Mouse (Mus musculus) CD8-positive naive resting alpha-beta T cell, adult 2 months (primary cell): ENCODE data around the gene Add3.

Experiments
- DNase-seq, 2 experiments: peaks; one replicate each; pipeline ENCODE4 v3.0.0; 2022; ENCODE audit warnings: low read depth in 2 of 2, low spot score in 2 of 2

The Add3 gene

DNA sequence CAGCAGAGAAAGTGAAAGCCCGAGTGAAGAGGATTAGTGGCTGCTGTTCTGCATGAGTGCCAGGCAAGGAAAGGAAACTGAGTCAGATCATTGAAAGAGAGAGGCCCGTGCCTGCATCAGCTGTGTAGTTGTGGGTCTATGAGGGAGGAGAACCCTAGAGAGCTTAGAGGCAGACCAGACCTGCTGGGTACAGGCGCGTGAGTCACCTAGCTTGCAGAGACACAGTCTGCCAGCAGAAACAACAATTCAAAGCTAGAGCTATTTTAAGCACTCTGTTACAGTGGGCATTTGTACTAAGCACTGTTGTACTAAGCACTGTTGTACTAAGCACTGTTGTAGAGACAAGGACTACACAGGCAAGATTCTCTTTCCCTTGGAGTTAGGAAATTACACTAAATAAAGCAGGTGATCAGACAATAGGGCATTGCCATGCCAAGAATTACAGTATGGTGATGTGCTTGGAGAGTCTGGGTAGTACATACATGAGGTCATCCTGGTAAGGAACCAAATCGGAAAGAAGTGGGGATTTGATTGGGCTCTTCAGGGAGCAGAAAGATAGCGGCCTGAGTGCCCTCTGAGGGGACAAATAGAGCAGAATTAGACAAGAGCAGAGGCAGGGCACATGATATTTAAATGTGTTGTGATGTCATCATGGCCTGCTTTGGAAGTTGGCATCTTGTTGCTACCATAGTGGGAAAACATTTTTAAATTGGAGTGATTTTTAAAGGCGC lies 88.0 kb downstream of the Add3 start:
- DNase-seq, result no peak

DNA sequence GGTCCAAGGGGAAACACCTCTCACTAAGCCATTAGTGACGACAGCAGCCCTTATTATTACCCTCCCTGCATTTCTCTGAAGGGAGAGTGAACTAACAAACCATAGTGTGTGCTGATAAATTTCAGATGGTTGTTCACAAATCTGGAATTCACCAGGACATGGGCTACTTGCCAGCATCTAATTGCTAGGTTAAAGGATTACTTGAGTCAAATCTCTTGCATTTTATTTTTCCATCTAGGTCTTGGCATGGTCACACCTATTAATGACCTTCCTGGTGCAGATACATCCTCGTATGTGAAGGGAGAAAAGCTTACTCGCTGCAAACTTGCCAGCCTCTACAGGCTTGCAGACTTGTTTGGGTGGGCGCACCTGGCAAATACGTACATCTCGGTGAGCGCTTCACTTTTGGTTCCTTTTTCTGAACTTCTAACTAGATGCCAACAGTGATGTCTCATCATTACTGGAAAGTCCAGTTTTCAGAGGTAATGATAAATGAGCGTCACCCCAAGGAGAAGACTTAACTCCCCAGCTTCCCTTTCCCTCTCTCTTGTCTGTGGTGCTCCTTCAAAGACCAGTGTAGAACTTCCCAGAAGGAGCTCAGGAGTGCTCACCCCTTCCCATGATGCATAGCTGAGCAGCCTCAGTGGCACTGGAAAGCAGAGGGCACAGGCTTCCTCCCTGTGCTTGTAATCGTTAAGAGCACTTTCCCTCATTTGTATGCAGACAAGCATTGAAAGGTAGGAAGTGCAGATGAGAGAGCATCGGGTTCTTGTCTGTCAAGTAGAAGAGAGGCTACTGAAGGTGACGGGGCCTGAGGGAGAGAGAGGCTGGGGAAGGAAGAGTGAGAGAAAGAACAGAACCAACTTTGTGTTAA lies 90.9 kb downstream of the Add3 start:
- no peak for DNase-seq

DNA sequence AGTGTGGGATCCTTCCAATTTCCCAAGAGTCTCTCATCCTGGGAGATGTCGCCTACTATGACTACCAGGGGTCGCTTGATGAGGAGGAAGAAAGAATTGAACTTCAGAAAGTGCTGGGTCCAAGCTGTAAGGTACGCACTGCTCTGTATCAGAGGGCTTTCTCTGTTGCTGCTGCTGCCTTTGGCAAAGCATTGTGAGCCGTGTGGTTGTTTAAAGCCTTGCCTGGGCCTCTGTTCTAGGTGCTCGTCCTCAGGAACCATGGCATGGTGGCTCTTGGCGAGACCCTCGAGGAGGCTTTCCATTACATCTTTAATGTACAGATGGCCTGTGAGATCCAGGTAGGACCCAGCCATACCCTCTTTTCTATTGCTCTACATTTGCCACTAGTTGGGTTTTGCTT lies 93.3 kb downstream of the Add3 start:
- DNase-seq, result no peak

DNA sequence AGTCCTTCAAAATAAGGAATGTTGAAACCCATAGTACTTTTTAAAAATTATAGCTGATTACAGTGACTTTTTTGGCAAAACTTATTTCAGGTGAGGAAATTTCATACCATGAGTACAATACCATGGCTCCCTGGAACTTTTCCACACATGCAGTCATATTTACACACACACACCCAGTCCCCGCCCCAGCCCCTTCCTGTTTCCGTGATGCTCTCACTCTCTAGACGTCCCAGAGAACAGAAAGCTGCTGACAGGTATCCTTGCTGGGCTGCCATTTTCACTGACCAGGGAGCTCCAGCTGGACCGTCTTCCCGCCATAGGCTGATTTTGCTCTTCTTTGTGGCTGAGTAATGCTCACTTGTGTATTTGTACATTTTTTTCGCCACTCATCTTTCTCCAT lies 101.6 kb downstream of the Add3 start:
- no peak for DNase-seq

DNA sequence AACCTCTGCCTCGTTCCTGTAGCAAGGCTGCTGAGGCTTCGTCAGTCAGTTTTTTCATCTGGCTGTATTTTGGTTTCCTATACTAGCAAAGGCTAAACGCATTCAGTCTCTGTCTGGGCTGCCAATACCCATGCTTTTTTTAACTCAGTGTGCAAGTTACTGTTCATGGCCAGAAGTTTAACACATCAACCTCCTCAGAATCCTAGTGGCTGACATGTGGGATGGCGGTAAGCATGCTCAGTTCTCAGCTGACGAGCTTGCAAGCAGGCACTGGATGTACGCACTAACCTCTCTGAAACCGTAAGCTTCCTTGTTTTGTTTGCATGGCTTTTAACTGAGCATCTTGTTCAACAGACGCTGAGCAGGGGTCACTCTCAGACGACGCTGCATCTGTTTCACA lies 103.7 kb downstream of the Add3 start:
- no peak for DNase-seq

DNA sequence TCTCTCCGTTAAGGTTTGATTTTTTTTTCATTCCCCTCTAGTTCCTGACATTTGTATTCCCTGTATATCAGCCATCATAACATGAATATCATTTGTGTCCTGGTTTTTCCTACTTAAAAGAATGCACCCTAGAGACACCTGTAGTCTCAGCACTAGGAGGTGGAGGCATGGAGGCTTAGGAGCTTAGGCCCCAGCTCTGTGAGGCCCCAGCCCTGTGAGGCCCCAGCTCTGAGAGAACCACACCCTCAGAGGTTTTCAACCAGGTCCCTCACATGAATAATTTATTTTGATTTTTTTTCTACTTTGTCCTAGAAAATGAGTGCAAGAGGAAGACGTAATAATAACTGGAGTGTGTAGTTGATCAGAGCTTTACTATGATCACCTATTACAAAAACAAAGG lies 107.3 kb downstream of the Add3 start:
- no peak for DNase-seq

DNA sequence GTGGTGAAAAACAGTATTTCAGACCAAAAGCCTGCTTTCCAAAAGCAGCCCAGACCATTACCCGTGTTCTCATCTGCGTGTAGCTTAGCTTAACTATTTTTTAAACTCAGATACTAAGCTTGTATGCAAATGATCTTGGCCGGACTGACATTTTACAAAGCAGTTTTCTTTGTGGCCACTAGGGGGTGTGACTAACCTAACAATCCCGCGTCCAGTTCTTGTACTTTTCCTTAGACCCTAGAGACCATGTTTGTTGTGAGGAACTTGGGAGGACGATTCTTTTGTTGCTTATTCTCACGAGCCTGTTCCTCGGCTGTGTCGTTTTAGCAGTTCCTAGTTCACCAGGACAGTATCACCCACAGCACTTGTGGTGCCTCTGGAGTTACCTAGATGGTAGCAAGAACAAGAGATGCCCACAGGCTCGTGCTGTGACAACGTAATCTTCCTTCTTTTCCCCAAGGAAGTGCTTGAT lies 107.8 kb downstream of the Add3 start:
- DNase-seq, result peak in 1 of 2 experiments; percentile 53

DNA sequence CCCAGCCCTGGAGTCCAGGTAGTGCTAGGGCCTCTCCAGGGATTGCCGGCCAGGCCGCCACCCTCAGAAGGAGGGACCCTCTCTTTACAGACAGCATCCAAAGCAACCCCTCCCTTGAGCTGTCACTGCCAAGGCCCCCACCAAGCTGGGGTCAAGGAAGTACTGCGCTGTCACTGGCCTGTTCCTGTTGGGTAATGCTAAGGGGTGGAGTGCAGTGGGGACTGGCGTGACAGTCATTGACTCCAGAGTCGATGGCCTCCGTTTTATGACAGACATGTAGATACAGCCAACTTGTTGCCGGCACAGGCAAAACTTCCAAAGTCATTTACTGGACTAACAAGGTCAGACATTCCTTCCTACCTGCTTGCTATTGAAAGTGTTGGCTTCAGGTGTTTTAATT lies 110.8 kb downstream of the Add3 start:
- DNase-seq, result no peak

DNA sequence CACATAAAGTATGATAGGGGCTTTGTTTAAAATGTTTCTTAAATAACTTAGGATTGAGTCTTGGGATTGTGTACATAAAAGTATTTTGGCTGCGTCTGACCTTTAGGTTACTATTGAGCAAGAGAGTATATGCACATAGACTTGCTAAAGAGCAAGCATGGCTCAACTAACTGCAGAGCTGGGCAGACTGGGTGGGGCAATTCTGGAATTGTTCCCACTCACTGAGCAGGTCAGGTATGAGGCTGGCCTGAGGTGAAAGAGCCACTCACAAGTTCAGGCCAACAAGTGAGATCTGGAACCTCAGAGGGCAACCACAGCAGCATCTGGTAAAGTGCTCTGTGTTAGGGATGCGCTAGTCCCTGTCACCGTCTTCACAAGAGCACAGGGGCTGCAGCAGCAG lies 111.4 kb downstream of the Add3 start:
- DNase-seq, result no peak

DNA sequence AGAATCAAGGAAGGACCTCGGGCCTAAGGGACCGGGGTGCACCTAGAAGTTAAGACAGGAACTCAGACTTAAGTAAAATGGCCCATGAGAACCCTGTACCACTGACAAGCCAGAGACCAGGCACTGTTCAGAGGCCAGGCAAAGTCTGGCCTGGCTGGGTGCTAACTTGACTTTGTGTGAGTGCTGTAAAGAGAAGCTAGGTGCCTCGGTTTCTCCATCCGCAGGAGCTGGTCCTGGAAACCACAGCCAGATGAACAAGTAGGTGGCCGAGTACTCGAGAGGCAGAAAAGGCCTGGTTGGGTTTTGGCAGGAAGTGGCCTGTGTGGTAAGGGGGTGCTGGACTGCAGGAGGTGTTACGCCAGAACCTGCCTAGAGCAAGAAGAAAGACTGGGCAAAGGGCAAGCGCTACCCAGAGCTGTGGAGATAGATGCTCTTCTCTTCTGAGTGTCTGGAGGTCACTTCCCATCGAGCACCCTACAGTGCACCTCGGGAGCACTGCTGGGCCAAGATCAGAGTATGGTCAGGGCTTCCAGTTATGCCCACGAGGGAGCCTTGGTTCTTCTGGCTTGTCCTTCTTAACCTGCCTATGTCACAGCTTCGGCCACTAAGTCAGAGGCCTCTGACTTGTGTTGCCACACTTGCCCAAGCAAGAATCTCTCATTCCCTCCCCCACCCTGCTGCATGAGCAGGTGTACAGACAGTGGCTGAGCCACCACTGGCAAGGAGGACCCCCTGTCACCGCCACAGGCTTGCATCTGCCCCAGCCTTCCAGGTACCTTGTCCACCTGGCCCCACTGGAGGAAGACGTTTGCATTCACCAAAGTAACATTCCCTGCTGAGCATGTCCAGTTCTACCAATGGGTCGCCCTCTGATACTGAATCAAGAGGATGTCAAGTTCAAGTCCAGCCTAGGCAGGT lies 112.1 kb downstream of the Add3 start:
- no peak for DNase-seq

DNA sequence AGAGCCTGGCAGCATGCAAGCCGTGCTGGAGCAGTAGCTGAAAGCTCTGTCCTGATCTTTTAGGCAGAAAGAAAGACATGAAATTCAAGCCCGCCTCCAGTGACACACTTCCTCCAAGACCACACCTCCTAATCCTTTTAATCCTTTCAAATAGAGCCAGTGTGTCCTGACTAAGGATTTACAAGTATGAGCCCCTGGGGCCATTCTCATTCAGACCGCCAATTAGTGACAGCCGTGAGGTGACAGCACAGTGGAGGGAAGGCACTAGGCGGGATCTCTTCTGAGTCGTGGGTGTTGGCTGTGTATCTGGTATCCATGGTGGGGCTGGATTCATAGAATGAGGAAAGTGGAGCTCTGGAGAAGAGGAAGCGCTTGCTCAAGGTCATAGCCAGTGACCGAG lies 116.1 kb downstream of the Add3 start:
- DNase-seq, result no peak

DNA sequence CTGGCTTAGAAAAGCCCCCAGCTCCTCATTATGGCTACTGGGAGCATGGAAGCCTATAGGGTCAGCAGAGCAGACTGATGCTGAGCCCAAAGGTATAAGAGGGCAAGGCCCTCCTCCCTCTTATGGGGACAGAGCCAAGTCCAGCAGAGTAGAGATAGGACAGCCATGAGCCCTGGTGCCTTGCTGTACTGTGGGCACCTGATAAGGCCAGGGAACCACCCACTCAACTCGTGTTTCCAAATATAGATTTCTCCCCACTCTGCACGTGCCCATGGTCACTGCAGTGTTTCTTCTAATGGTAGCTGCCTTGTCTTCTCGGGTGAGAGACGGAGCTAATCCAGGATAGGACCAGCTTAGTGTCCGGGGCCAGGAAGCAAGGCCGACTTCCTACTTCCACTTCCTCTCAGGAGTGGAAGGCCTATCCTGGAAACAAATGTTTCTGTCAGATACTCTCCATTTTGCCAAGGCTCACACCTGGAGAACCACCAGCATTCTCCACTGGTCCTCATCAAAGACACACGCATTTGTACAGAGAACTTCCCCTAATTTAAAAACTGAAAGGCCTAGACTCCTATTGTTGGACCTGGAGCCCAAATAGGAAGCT lies 116.8 kb downstream of the Add3 start:
- DNase-seq, result no peak

DNA sequence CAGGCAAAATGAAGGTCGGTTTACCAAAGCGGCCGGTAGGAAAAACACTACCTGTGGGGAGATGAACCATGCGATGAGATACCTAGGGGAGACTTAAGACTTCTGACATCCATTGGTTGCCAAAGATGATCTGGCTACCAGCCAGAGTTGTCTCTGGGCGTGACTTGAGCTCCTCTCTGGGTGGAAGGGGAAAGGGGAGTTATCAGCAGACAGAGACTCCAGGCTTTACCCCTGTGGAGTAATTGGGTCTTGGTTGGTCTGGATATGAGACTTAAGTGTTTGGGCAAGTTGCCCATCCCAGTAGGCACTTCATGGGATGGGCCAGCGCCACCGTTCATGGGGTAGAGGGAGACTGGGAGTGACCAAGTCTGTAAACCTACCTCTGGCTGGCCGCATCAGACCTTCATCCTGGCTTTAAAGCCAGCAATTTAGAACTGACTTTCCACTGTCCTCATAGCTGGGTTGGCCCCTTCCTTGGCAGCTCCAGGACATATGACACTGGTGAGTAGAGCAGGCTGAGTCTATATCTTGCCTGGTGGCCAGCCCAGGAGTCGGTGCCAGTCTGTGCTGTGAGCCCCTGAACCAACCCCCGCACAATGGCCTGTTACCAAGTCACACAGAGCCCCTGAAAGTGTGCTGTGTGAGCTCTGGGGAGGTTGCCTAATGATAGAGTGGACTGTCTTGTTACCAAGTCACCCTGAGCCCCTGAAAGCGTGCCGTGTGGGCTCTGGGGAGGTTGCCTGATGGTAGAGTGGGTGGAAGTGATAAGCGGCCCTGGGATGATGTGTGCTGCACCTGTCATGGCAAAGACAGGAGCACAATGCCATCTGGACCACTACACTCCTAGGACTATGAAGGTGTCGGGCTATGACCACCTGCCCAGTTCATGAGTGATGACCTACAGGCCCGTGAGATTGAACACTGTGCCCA lies 117.7 kb downstream of the Add3 start:
- no peak for DNase-seq

DNA sequence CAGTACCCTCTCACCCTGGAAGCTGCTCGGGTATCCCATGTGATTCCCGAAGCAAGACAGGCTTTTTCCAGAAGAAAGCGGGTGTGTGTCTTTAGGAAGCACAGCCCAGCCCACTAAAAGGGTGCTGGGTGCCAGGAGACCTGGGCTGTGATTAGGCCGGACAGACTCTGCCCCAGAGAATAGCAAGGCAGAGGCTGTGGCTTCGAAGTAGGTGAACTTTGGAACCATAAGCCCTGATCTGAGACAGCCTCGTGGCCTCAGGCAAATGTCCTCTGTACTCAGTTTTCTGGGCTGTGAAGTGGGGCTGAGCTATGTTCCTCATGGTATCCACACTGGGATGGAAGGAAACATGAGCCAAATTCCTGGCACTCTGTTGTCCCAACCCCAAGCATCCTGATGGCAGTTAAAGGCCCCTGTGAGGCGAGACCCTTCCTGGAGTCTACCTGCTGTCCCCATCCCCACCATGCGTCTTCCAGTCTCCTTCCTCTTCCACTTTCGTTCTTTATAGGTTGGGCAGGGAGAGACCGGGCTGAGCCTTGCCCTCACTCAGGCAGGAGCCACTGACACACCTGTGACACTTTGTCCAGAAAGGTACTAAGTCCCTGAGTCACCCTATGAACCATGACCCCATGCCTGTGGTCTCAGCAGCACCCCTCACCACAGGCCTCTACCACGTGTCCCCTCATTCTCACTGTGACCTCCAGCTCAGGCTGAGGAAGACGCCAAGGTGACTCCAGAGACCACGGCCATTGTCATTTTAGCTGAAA lies 118.7 kb downstream of the Add3 start:
- no peak for DNase-seq

DNA sequence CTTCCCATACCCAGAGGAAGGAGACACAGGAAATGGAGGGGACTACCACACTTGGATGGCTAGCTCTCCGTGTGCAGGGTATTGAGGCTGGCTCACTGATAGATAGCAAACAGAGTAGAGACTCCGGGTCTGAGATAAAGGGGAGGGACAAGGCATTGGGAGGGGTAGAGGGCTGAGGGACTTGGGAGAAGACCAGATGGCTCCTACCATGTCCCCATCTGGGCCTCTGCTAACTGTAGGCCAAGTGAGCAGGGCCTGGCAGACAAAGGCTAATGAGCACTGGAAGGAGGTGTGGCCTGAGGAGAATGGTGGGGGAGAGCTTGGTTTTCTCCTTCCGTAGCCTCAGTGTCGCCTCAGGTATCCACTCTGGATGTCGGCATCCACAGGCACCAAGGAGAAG lies 119.3 kb downstream of the Add3 start:
- no peak for DNase-seq

DNA sequence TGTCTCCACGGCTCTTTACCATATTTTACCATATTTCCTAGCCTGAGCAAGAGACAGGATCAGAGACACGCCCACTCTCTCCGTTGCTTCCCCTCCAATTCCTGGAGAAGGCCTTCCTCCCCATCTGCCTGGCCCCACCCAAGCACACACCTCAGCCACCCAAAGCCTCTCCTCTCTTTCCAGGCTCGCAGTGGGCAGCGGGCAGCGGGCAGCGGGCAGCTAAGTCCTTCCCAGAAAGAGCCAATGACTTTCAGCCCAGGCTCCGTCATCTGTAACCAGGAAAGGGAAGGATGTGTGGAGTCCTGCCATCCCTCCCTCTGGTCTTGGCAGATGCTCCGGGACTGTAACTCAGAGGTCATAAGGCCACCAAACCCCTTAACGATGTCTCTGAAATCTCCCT lies 120.0 kb downstream of the Add3 start:
- DNase-seq, result no peak

DNA sequence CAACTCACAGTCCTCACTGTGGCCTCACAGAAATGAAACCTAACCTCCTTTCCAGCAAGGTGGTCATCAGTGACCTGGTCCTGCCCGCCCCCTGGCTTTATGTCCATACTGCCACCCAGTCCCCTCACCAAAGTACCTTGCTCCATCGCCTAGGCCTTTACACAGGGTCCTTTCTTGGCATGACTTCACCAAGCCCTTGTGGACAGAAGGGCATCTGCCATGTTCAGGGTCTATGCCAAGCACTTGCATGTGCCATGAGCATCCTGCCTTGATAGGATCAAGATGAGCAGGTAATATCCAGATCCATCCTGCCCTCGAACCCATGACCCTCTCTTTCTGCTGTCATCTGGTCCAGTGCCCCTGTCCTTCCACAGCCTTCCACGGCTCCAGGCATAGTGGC lies 120.6 kb downstream of the Add3 start:
- no peak for DNase-seq

DNA sequence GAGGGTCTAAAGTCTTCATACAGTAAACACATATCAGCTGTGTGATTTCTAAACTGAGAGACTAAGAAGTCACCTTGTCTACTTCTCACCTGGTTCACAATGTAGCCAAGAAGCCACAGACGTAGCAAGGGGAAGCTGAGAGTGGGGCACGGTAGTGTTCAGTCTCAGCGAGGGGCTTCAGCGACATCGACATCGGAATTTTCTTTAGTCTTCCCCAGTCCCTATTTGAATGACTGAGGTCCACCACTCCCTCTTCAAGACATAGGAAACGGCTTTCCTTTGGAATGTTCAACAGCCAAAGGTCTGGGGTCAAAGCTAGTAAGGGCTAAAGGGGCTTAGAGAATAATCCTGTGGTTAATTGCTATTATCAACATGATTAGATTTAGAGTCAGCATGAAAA lies 121.8 kb downstream of the Add3 start:
- DNase-seq, result no peak
